Mouse (Mus musculus): ENCODE measurements at regions not wholly inside any gene's neighbourhood (a gene's known extent, or its start where the extent isn't known, plus 50 kb on each side); places are given as distances from the start of the nearest gene placed in this dataset.

GRCm38 (mm10) chr14:61665815-61666214 lies 58.6 kb downstream of the Kcnrg start:
- Histone ChIP-seq H3K4me3 (replicated peaks) (no peak overlapping the region), H3K27me3 (ENCODE audit: control insufficient read depth) (no peaks in the 10 kb centered on the region), H3K36me3 (ENCODE audit: control insufficient read depth) (peaks cover 68% of the 10 kb centered on the region), H3K9me3 (ENCODE audit: control insufficient read depth, low read length) (no peaks in the 10 kb centered on the region), H3K4me1 (ENCODE audit: control insufficient read depth) (peaks cover 28% of the 10 kb centered on the region)
- TF ChIP-seq TAL1 (IDR thresholded peaks at IDR 0.05; ENCODE audit: low read length) (no peak), GATA1 (IDR thresholded peaks at IDR 0.05; ENCODE audit: low read length) (no peak)

GRCm38 (mm10) chr14:61673184-61673583 lies 65.9 kb downstream of the Kcnrg start:
- no peaks in the 10 kb centered on the region for H3K9me3 ChIP-seq (ENCODE audit: control insufficient read depth, low read length)
- H3K27me3 ChIP-seq (ENCODE audit: control insufficient read depth): no peaks in the 10 kb centered on the region
- peaks cover 29% of the 10 kb centered on the region for H3K4me1 ChIP-seq (ENCODE audit: control insufficient read depth)
- H3K36me3 ChIP-seq (ENCODE audit: control insufficient read depth): peaks cover 95% of the 10 kb centered on the region
- TF ChIP-seq GATA1 (IDR thresholded peaks at IDR 0.05; ENCODE audit: low read length) (no peak), TAL1 (IDR thresholded peaks at IDR 0.05; ENCODE audit: low read length) (no peak)
- no peak overlapping the region for H3K4me3 ChIP-seq (replicated peaks)

GRCm38 (mm10) chr14:61678107-61678506 lies 70.8 kb downstream of the Kcnrg start:
- Histone ChIP-seq H3K4me1 (ENCODE audit: control insufficient read depth) (peaks cover 49% of the 10 kb centered on the region), H3K4me3 (replicated peaks) (no peak overlapping the region), H3K9me3 (ENCODE audit: control insufficient read depth, low read length) (no peaks in the 10 kb centered on the region), H3K36me3 (ENCODE audit: control insufficient read depth) (peaks cover 60% of the 10 kb centered on the region), H3K27me3 (ENCODE audit: control insufficient read depth) (peaks cover 3% of the 10 kb centered on the region)
- TF ChIP-seq GATA1 (IDR thresholded peaks at IDR 0.05; ENCODE audit: low read length) (no peak), TAL1 (IDR thresholded peaks at IDR 0.05; ENCODE audit: low read length) (no peak)

GRCm38 (mm10) chr14:61680818-61681707 lies 73.8 kb downstream of the Kcnrg start:
- H3K4me1 ChIP-seq (ENCODE audit: control insufficient read depth): peaks cover 61% of the 10 kb centered on the region
- TF ChIP-seq TAL1 (IDR thresholded peaks at IDR 0.05; ENCODE audit: low read length) (no peak), GATA1 (IDR thresholded peaks at IDR 0.05; ENCODE audit: low read length) (no peak)
- H3K4me3 ChIP-seq (replicated peaks): peak overlapping the region; percentile 96
- peaks cover 12% of the 10 kb centered on the region; the same call in 1 of the 2 replicates for H3K9me3 ChIP-seq (ENCODE audit: control insufficient read depth, low read length)
- peaks cover 33% of the 10 kb centered on the region for H3K27me3 ChIP-seq (ENCODE audit: control insufficient read depth)
- peaks cover 34% of the 10 kb centered on the region for H3K36me3 ChIP-seq (ENCODE audit: control insufficient read depth)

GRCm38 (mm10) chr14:61681708-61682701 lies 74.7 kb downstream of the Kcnrg start:
- peak overlapping the region; percentile 96 for H3K4me3 ChIP-seq (replicated peaks)
- TF ChIP-seq TAL1 (IDR thresholded peaks at IDR 0.05; ENCODE audit: low read length) (no peak), GATA1 (IDR thresholded peaks at IDR 0.05; ENCODE audit: low read length) (no peak)
- H3K27me3 ChIP-seq (ENCODE audit: control insufficient read depth): peaks cover 42% of the 10 kb centered on the region
- peaks cover 24% of the 10 kb centered on the region for H3K36me3 ChIP-seq (ENCODE audit: control insufficient read depth)
- H3K9me3 ChIP-seq (ENCODE audit: control insufficient read depth, low read length): peaks cover 19% of the 10 kb centered on the region; the same call in 1 of the 2 replicates
- peaks cover 66% of the 10 kb centered on the region for H3K4me1 ChIP-seq (ENCODE audit: control insufficient read depth)

GRCm38 (mm10) chr14:61682721-61683355 lies 75.6 kb downstream of the Kcnrg start:
- Histone ChIP-seq H3K9me3 (ENCODE audit: control insufficient read depth, low read length) (peaks cover 23% of the 10 kb centered on the region; the same call in 1 of the 2 replicates), H3K4me1 (ENCODE audit: control insufficient read depth) (peaks cover 65% of the 10 kb centered on the region), H3K4me3 (replicated peaks) (peak overlapping the region; percentile 96), H3K27me3 (ENCODE audit: control insufficient read depth) (peaks cover 50% of the 10 kb centered on the region), H3K36me3 (ENCODE audit: control insufficient read depth) (peaks cover 16% of the 10 kb centered on the region)
- no peak for TF ChIP-seq GATA1 (IDR thresholded peaks at IDR 0.05; ENCODE audit: low read length)
- TF ChIP-seq TAL1 (IDR thresholded peaks at IDR 0.05; ENCODE audit: low read length): no peak

- peaks cover 13% of the 10 kb centered on the region for H3K36me3 ChIP-seq (ENCODE audit: control insufficient read depth)
- H3K9me3 ChIP-seq (ENCODE audit: control insufficient read depth, low read length): peaks cover 23% of the 10 kb centered on the region; the same call in 1 of the 2 replicates
- TF ChIP-seq GATA1 (IDR thresholded peaks at IDR 0.05; ENCODE audit: low read length) (no peak), TAL1 (IDR thresholded peaks at IDR 0.05; ENCODE audit: low read length) (no peak)
- peak overlapping the region; percentile 96 for H3K4me3 ChIP-seq (replicated peaks)
- H3K4me1 ChIP-seq (ENCODE audit: control insufficient read depth): peaks cover 62% of the 10 kb centered on the region
- peaks cover 56% of the 10 kb centered on the region for H3K27me3 ChIP-seq (ENCODE audit: control insufficient read depth)
Observed at GRCm38 (mm10) chr14:61683356-61683740, 76.1 kb downstream of the Kcnrg start.

GRCm38 (mm10) chr14:61683791-61684411 lies 76.6 kb downstream of the Kcnrg start:
- Histone ChIP-seq H3K4me3 (replicated peaks) (peak overlapping the region; percentile 96), H3K36me3 (ENCODE audit: control insufficient read depth) (peaks cover 8% of the 10 kb centered on the region), H3K9me3 (ENCODE audit: control insufficient read depth, low read length) (peaks cover 25% of the 10 kb centered on the region; the same call in 1 of the 2 replicates), H3K4me1 (ENCODE audit: control insufficient read depth) (peaks cover 62% of the 10 kb centered on the region), H3K27me3 (ENCODE audit: control insufficient read depth) (peaks cover 61% of the 10 kb centered on the region)
- no peak for TF ChIP-seq GATA1 (IDR thresholded peaks at IDR 0.05; ENCODE audit: low read length)
- TF ChIP-seq TAL1 (IDR thresholded peaks at IDR 0.05; ENCODE audit: low read length): no peak

All from erythroblast, embryonic 14.5 days (primary cell).